Mouse (Mus musculus): Measurements from ENCODE around the gene Nfyb. TPM values are rescaled to one million over a fixed set of nuclear protein-coding genes. Genes with fewer than 3 reads are reported as not detected.
A peak's percentile ranks its signal among the peaks of the same experiment; 100 is the strongest.

The Nfyb gene
- polyA plus RNA-seq (2015; fragmentation: Nextera tagmentation; extraction: Ambion mirVana) = 57.3 and 65.6 TPM in 2 replicates

- Histone ChIP-seq H3K9ac (peak within 1 kb of the TSS; percentile 99), H3K4me1 (peaks cover 28% of the 10 kb centered on the region), H3K27ac (peak within 1 kb of the TSS; percentile 100), H3K27me3 (no peaks in the 10 kb centered on the region), H3K4me3 (peak within 1 kb of the TSS; percentile 90), H3K4me2 (peak within 1 kb of the TSS; percentile 77), H3K9me3 (no peaks in the 10 kb centered on the region), H3K36me3 (peaks cover 23% of the 10 kb centered on the region)
- ATAC-seq (ENCODE audit: insufficient number of reproducible peaks, insufficient read depth, low FRiP score, low TSS enrichment, low read depth) = peak; percentile 95
- WGBS = under 1% methylated on average over 67 of the region's 68 CpGs
These were observed at the start of gene Nfyb for GRCm38 (mm10) chr10:82763840-82764631. TSS of gene Nfyb (minus strand) at chr10:82764144.

- peak; percentile 60; the same call in 1 of the 2 replicates for ATAC-seq (ENCODE audit: insufficient number of reproducible peaks, insufficient read depth, low FRiP score, low TSS enrichment, low read depth)
- Histone ChIP-seq H3K27ac (no peak overlapping the region), H3K9ac (peak overlapping the region; percentile 68), H3K4me2 (peak overlapping the region; percentile 73), H3K4me1 (peaks cover 16% of the 10 kb centered on the region), H3K9me3 (no peaks in the 10 kb centered on the region; the same call in 1 of the 2 replicates), H3K27me3 (no peaks in the 10 kb centered on the region), H3K36me3 (no peaks in the 10 kb centered on the region), H3K4me3 (peak overlapping the region; percentile 53)
- 7% methylated on average over 40 of the region's 52 CpGs for WGBS
These were observed 48.0 kb upstream of the Nfyb start for GRCm38 (mm10) chr10:82811855-82812431.

GRCm38 (mm10) chr10:82809352-82809751 lies 45.4 kb upstream of the Nfyb start:
- no peak overlapping the region for H3K27ac ChIP-seq
- H3K4me3 ChIP-seq = no peak overlapping the region
- ATAC-seq (ENCODE audit: insufficient number of reproducible peaks, insufficient read depth, low FRiP score, low TSS enrichment, low read depth) = no peak
- WGBS = 15% methylated on average over 3 of the region's 3 CpGs
- no peaks in the 10 kb centered on the region for H3K36me3 ChIP-seq
- no peak overlapping the region for H3K4me2 ChIP-seq
- no peaks in the 10 kb centered on the region for H3K27me3 ChIP-seq
- H3K9ac ChIP-seq = no peak overlapping the region
- peaks cover 9% of the 10 kb centered on the region for H3K4me1 ChIP-seq
- no peaks in the 10 kb centered on the region for H3K9me3 ChIP-seq

- 77% methylated on average over 8 of the region's 8 CpGs for WGBS
- Histone ChIP-seq H3K27ac (no peak overlapping the region), H3K9ac (no peak overlapping the region), H3K9me3 (no peaks in the 10 kb centered on the region), H3K4me2 (no peak overlapping the region), H3K36me3 (no peaks in the 10 kb centered on the region), H3K4me3 (no peak overlapping the region), H3K4me1 (peaks cover 5% of the 10 kb centered on the region; the same call in 1 of the 2 replicates), H3K27me3 (no peaks in the 10 kb centered on the region)
- no peak for ATAC-seq (ENCODE audit: insufficient number of reproducible peaks, insufficient read depth, low FRiP score, low TSS enrichment, low read depth)
These were observed 44.9 kb upstream of the Nfyb start for GRCm38 (mm10) chr10:82808891-82809290.

- H3K9me3 ChIP-seq = no peaks in the 10 kb centered on the region
- H3K9ac ChIP-seq = no peak overlapping the region
- no peak overlapping the region for H3K27ac ChIP-seq
- no peaks in the 10 kb centered on the region for H3K36me3 ChIP-seq
- no peak overlapping the region for H3K4me2 ChIP-seq
- no peak overlapping the region for H3K4me3 ChIP-seq
- ATAC-seq (ENCODE audit: insufficient number of reproducible peaks, insufficient read depth, low FRiP score, low TSS enrichment, low read depth) = no peak
- no peaks in the 10 kb centered on the region for H3K4me1 ChIP-seq
- H3K27me3 ChIP-seq = no peaks in the 10 kb centered on the region
- 42% methylated on average over 6 of the region's 6 CpGs for WGBS
These were observed 44.2 kb upstream of the Nfyb start for GRCm38 (mm10) chr10:82808155-82808554.

GRCm38 (mm10) chr10:82807238-82807637 lies 43.3 kb upstream of the Nfyb start:
- no peak for ATAC-seq (ENCODE audit: insufficient number of reproducible peaks, insufficient read depth, low FRiP score, low TSS enrichment, low read depth)
- Histone ChIP-seq H3K9ac (no peak overlapping the region), H3K4me1 (no peaks in the 10 kb centered on the region), H3K4me2 (no peak overlapping the region), H3K36me3 (no peaks in the 10 kb centered on the region), H3K27me3 (no peaks in the 10 kb centered on the region), H3K4me3 (no peak overlapping the region), H3K27ac (no peak overlapping the region), H3K9me3 (no peaks in the 10 kb centered on the region)
- 74% methylated on average over 7 of the region's 7 CpGs for WGBS

- Histone ChIP-seq H3K9ac (no peak overlapping the region), H3K4me3 (no peak overlapping the region), H3K27me3 (no peaks in the 10 kb centered on the region), H3K4me2 (no peak overlapping the region), H3K36me3 (no peaks in the 10 kb centered on the region), H3K9me3 (no peaks in the 10 kb centered on the region), H3K27ac (no peak overlapping the region), H3K4me1 (no peaks in the 10 kb centered on the region)
- ATAC-seq (ENCODE audit: insufficient number of reproducible peaks, insufficient read depth, low FRiP score, low TSS enrichment, low read depth) = no peak
- WGBS = 74% methylated on average over 8 of the region's 8 CpGs
These were observed 42.5 kb upstream of the Nfyb start for GRCm38 (mm10) chr10:82806414-82806813.

- H3K27me3 ChIP-seq = no peaks in the 10 kb centered on the region
- 75% methylated on average over 6 of the region's 6 CpGs for WGBS
These were observed 41.2 kb upstream of the Nfyb start for GRCm38 (mm10) chr10:82805111-82805510.

GRCm38 (mm10) chr10:82804396-82804795 lies 40.5 kb upstream of the Nfyb start:
- Histone ChIP-seq H3K27me3 (no peaks in the 10 kb centered on the region), H3K9ac (no peak overlapping the region), H3K4me2 (no peak overlapping the region), H3K36me3 (no peaks in the 10 kb centered on the region), H3K9me3 (no peaks in the 10 kb centered on the region), H3K4me3 (no peak overlapping the region), H3K4me1 (no peaks in the 10 kb centered on the region), H3K27ac (no peak overlapping the region)
- no peak for ATAC-seq (ENCODE audit: insufficient number of reproducible peaks, insufficient read depth, low FRiP score, low TSS enrichment, low read depth)
- WGBS = 57% methylated on average over 3 of the region's 3 CpGs

More at GRCm38 (mm10) chr10:82805111-82805510, 41.2 kb upstream of the Nfyb start:
- no peaks in the 10 kb centered on the region for H3K36me3 ChIP-seq
- no peak overlapping the region for H3K4me3 ChIP-seq
- no peak for ATAC-seq (ENCODE audit: insufficient number of reproducible peaks, insufficient read depth, low FRiP score, low TSS enrichment, low read depth)
- no peaks in the 10 kb centered on the region for H3K4me1 ChIP-seq
- no peak overlapping the region for H3K4me2 ChIP-seq
- H3K27ac ChIP-seq = no peak overlapping the region
- H3K9ac ChIP-seq = no peak overlapping the region
- no peaks in the 10 kb centered on the region for H3K9me3 ChIP-seq

- Histone ChIP-seq H3K4me2 (no peak overlapping the region), H3K9me3 (no peaks in the 10 kb centered on the region), H3K4me1 (peaks cover 20% of the 10 kb centered on the region), H3K9ac (no peak overlapping the region), H3K4me3 (no peak overlapping the region), H3K27ac (no peak overlapping the region), H3K27me3 (no peaks in the 10 kb centered on the region), H3K36me3 (no peaks in the 10 kb centered on the region)
- no peak for ATAC-seq (ENCODE audit: insufficient number of reproducible peaks, insufficient read depth, low FRiP score, low TSS enrichment, low read depth)
- WGBS = 58% methylated on average over 5 of the region's 5 CpGs
These were observed 36.1 kb upstream of the Nfyb start for GRCm38 (mm10) chr10:82800094-82800493.

- WGBS = 58% methylated on average over 11 of the region's 11 CpGs
- Histone ChIP-seq H3K4me2 (no peak overlapping the region), H3K27me3 (no peaks in the 10 kb centered on the region), H3K4me3 (no peak overlapping the region), H3K9me3 (no peaks in the 10 kb centered on the region), H3K27ac (no peak overlapping the region), H3K36me3 (no peaks in the 10 kb centered on the region), H3K9ac (no peak overlapping the region), H3K4me1 (peaks cover 25% of the 10 kb centered on the region)
- no peak for ATAC-seq (ENCODE audit: insufficient number of reproducible peaks, insufficient read depth, low FRiP score, low TSS enrichment, low read depth)
These were observed 34.5 kb upstream of the Nfyb start for GRCm38 (mm10) chr10:82798312-82798933.

- no peaks in the 10 kb centered on the region for H3K36me3 ChIP-seq
- H3K9ac ChIP-seq = no peak overlapping the region
- peaks cover 25% of the 10 kb centered on the region for H3K4me1 ChIP-seq
- peak overlapping the region; percentile 72 for H3K27ac ChIP-seq
- no peak overlapping the region for H3K4me3 ChIP-seq
- no peaks in the 10 kb centered on the region for H3K27me3 ChIP-seq
- no peaks in the 10 kb centered on the region for H3K9me3 ChIP-seq
- WGBS = 83% methylated on average over 4 of the region's 4 CpGs
- H3K4me2 ChIP-seq = no peak overlapping the region
- ATAC-seq (ENCODE audit: insufficient number of reproducible peaks, insufficient read depth, low FRiP score, low TSS enrichment, low read depth) = no peak
These were observed 33.2 kb upstream of the Nfyb start for GRCm38 (mm10) chr10:82797119-82797491.

Data from embryonic facial prominence, embryonic 13.5 days (tissue).